Mouse (Mus musculus) left cerebral cortex, postnatal 10 days (tissue): ENCODE measurements at regions not wholly inside any gene's neighbourhood (a gene's known extent, or its start where the extent isn't known, plus 50 kb on each side); places are given as distances from the start of the nearest gene placed in this dataset.
A peak's percentile ranks its signal among the peaks of the same experiment; 100 is the strongest.

Source experiments
- DNase-seq, 2 experiments: peaks; one replicate each; pipeline ENCODE4 v3.0.0; 2021 to 2022; ENCODE audit warnings: low spot score in 2 of 2, mixed read lengths in 1 of 2; ENCODE audit errors: extremely low spot score in 1 of 2
- intact Hi-C: fragments of 180-260 bp; cut with DNase I; formaldehyde crosslinking; loops from one replicate; pipeline ENCODE4 v1.15.1; 2025

- intact Hi-C loops, result no loop called here
- no peak for DNase-seq
Observed at GRCm38 (mm10) chr16:76232680-76233079, 140.9 kb downstream of the Nrip1 start.

GRCm38 (mm10) chr16:76232174-76232573 lies 141.5 kb downstream of the Nrip1 start:
- intact Hi-C loops, result no loop called here
- DNase-seq, result no peak

- intact Hi-C loops, result no loop called here
- no peak for DNase-seq
Observed at GRCm38 (mm10) chr16:76230516-76231302, 142.9 kb downstream of the Nrip1 start.

- intact Hi-C loops, result no loop called here
- no peak for DNase-seq
Observed at GRCm38 (mm10) chr16:76228451-76228850, 145.2 kb downstream of the Nrip1 start.

- intact Hi-C loops, result no loop called here
Observed at GRCm38 (mm10) chr16:76226446-76226845, 147.2 kb downstream of the Nrip1 start.

GRCm38 (mm10) chr16:76225587-76226226 lies 147.9 kb downstream of the Nrip1 start:
- intact Hi-C loops, result no loop called here
- no peak for DNase-seq

More at GRCm38 (mm10) chr16:76226446-76226845, 147.2 kb downstream of the Nrip1 start:
- no peak for DNase-seq

- DNase-seq, result no peak
- intact Hi-C loops, result no loop called here
Observed at GRCm38 (mm10) chr16:76224901-76225586, 148.6 kb downstream of the Nrip1 start.

- intact Hi-C loops, result no loop called here
- no peak for DNase-seq
Observed at GRCm38 (mm10) chr16:76223716-76224115, 149.9 kb downstream of the Nrip1 start.

GRCm38 (mm10) chr16:76222960-76223359 lies 150.7 kb downstream of the Nrip1 start:
- DNase-seq, result no peak
- intact Hi-C loops, result no loop called here

GRCm38 (mm10) chr16:76220466-76220865 lies 153.2 kb downstream of the Nrip1 start:
- no peak for DNase-seq
- intact Hi-C loops, result no loop called here

GRCm38 (mm10) chr16:76219233-76219632 lies 154.4 kb downstream of the Nrip1 start:
- DNase-seq, result no peak
- intact Hi-C loops, result no loop called here

- intact Hi-C loops, result no loop called here
- DNase-seq, result no peak
Observed at GRCm38 (mm10) chr16:76218310-76219170, 155.1 kb downstream of the Nrip1 start.

- DNase-seq, result no peak
- intact Hi-C loops, result no loop called here
Observed at GRCm38 (mm10) chr16:76216184-76216583, 157.4 kb downstream of the Nrip1 start.

- intact Hi-C loops, result no loop called here
- DNase-seq, result no peak
Observed at GRCm38 (mm10) chr16:76215558-76215957, 158.1 kb downstream of the Nrip1 start.

- DNase-seq, result peak; percentile 13 to 46
- intact Hi-C loops, result loop anchor here (5.0 to 10.0 kb wide), 2 partner anchors 170 to 663 kb away; partner anchors contain the start of gene Nrip1
Observed at GRCm38 (mm10) chr16:76201773-76202571, 171.7 kb downstream of the Nrip1 start.

GRCm38 (mm10) chr16:76200801-76201728 lies 172.6 kb downstream of the Nrip1 start:
- DNase-seq, result no peak
- intact Hi-C loops, result loop anchor here (5.0 to 10.0 kb wide), 2 partner anchors 171 to 664 kb away; partner anchors contain the start of gene Nrip1

- peak in 1 of 2 experiments; percentile 40 for DNase-seq
- intact Hi-C loops, result loop anchor here (5.0 to 10.0 kb wide), 2 partner anchors 172 to 665 kb away; partner anchors contain the start of gene Nrip1
Observed at GRCm38 (mm10) chr16:76200268-76200667, 173.4 kb downstream of the Nrip1 start.
